Mouse (Mus musculus) mesoderm, embryonic 11.5 days (tissue): ENCODE data around the gene Polr2a.

Experiments
- DNase-seq: peaks from one replicate; pipeline ENCODE4 v3.0.0-alpha.2; 2012; ENCODE audit warnings: low read depth, low spot score

Gene Polr2a

GRCm38 (mm10) chr11:69758478-69758970 is at the start of gene Polr2a:
Polr2a (minus strand) TSS chr11:69758637.
- DNase-seq = peak; percentile 98

DNA sequence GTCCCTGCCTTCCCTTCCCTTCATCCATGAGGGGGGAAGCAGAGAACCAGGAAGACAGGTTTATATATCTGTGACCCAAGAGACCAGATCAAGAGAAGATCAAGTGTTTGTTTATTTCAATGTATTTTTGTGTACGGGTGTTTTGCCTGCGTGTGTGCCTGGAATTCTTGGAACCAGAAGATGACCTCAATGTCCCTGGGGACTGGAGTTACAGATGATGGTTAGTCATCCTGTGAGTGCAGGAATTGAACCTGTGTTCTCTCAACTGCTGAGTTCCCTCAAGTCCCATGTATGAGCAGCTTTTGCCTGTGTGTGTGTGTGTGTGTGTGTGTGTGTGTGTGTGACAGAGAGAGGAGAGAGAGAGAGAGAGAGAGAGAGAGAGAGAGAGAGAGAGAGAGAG is 49.2 kb upstream of the Polr2a start:
- no peak for DNase-seq

- no peak for DNase-seq
Measured at GRCm38 (mm10) chr11:69806378-69806777, 47.9 kb upstream of the Polr2a start.

GRCm38 (mm10) chr11:69804972-69805909 is 46.8 kb upstream of the Polr2a start, which contains the start of gene Tmem102:
Tmem102 (minus strand) TSS chr11:69805624.
- no peak for DNase-seq

DNA sequence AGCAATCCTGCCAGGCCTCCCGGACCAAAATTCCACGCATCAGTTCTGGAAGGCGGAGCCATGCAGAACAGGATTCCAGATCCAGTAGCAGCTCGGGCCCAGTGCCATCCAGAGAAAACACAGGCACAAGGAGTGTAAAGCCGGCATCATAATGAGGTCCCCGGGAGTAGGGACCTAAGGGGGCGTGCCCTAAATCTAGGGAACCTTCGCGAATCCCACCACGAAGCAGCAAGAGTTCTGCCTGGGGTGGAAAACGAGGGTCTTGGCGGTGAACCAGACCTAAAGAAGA is 46.2 kb upstream of the Polr2a start:
- no peak for DNase-seq

GRCm38 (mm10) chr11:69803786-69804651 is 45.6 kb upstream of the Polr2a start:
- DNase-seq = peak; percentile 74

GRCm38 (mm10) chr11:69803328-69803727 is 44.9 kb upstream of the Polr2a start:
- no peak for DNase-seq

DNA sequence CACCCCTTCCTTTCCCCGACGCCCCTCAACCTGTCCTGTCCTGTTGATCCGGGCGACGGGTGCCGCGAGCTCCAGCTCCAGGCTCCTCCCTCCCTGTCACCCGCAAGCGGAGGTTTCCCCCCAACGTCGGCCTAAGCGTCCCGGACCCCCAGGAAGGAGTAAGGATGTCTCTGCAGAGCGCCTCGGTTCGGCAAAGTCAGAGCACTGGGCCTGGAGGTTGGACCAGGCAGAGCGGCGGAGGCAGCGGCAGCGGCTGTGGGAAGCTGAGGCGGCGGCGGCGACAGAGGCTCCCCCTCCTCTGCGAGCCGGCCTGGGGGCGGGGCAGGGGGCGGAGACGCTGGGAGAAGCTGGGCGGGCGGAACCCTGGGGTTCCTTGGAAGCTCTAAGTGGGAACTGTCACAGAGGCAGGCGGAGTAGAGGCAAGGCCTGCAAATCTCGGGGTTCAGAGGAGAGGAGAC is 44.2 kb upstream of the Polr2a start:
- peak; percentile 41 for DNase-seq

GRCm38 (mm10) chr11:69801379-69801977 is 43.0 kb upstream of the Polr2a start, which contains the start of gene Fgf11:
Fgf11 (minus strand) TSS chr11:69801857.
- no peak for DNase-seq

DNA sequence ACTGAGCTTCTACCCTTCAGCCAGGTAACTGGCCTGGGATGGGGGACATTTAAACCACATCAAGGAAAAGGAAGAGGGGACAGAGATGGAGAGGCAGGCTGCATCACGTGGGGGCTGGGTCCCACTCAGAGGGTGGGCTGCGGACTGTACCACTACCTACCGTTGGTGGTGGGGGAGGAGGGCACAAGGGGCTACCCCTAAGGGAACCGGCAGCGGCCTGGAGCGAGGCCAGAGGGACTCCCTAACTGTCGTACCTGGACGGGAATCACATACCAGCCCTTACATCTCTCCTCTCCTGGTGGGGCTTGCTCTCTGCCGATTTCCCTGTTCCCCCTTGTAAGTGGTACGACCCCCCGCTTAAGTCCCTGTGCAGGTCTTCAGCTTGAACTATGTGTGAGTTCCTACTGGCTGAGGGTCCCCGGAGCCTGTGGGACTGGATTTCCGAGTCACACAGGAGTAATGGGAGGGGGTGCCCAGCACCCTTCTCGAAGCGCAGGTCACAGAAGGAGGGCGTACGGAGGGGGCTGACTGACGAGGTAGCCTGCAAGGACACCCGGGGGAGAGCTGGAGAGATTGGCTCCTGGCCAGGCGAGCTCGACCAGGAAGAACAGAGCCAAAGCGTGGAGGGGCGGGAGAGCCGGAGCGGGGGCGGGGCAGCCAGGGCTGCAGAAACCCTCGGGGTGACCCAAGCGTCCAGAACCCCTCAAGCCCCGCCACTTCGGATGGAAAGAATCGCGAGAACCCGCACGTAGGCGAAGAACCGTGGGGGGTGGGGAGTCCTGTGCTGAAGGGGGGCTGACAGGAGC is 42.2 kb upstream of the Polr2a start:
- peak; percentile 84 for DNase-seq

DNA sequence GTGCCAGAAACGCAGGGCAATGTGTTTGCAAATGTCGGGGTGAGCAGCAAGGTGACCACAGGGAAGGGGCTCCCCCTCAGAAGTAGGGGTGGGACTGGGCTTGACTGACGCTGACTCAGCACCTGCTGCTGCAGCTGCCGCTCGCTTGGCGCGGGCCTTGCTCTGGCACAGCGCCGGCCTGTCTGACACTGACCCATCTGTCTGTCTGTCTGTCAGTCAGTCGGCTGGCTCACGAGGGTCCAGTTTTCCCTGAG is 41.6 kb upstream of the Polr2a start:
- DNase-seq = no peak

GRCm38 (mm10) chr11:69799394-69800137 is 41.1 kb upstream of the Polr2a start:
- DNase-seq = peak; percentile 50

DNA sequence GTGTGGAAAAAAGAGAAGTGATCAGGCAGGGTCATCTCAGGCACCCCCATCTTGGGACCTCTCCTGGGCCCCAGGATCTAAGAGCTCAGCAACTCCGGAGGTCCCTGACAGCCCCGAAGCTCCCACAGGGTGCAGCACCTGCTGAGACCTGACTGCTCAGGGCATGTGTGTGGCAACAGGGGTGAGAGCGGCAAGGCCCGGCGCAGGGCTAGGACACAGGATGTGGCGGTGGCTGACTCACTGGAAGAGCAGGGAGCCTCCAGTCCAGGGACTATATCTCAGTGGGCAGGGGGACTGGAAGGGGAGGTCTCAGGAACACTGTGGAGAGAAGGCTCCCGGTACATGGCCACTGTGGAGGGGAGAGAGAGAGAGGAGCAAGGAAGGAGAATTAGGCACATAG is 39.5 kb upstream of the Polr2a start:
- no peak for DNase-seq

GRCm38 (mm10) chr11:69795983-69796435 is 37.6 kb upstream of the Polr2a start:
- no peak for DNase-seq

DNA sequence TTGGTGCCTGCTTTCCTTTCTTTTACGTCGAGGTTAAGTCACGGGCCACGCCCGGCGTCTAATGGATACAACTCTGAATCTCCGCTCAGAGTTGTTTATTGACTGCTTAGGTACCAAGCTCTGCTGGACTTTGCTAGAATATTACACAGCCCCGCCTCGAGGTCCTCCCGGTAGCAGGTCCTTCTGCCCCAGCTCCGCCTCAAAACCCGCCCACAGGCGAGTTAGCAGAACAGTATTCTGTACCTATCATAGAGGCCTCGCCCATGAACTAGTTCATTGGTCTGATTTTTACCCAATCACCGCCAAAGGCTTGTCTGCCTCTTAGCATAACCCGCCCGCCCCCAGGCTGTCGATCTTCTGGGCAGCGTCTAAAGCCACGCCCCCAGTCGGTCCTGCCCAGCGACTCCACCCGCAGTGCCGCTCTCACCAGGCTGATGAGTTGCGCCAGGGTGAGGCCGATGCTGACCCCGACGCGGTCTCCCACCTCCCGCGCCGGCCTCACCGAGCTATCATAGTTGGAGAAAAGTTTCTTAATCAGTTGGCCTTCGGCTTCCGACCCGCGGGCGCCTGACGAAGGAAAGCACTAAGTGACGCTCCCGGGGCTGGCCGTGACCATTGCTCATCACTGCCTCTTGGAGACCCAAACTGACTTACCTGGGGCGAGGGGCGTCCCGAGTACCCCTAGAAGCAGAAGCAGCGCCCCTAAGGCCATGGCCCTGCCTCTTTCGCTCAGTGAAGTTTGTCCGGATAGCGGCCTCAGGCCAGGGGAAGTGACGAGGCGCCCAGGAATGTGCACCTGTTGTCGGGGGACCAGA is 36.9 kb upstream of the Polr2a start, which contains the start of gene Chrnb1:
Gene Chrnb1, minus strand, starts transcription at position 776 of the 815 bp plus-strand sequence.
- peak; percentile 93 for DNase-seq

GRCm38 (mm10) chr11:69793429-69793828 is 35.0 kb upstream of the Polr2a start:
- no peak for DNase-seq

GRCm38 (mm10) chr11:69791420-69791819 is 33.0 kb upstream of the Polr2a start:
- DNase-seq = no peak

- no peak for DNase-seq
Measured at GRCm38 (mm10) chr11:69789431-69789830, 31.0 kb upstream of the Polr2a start.

DNA sequence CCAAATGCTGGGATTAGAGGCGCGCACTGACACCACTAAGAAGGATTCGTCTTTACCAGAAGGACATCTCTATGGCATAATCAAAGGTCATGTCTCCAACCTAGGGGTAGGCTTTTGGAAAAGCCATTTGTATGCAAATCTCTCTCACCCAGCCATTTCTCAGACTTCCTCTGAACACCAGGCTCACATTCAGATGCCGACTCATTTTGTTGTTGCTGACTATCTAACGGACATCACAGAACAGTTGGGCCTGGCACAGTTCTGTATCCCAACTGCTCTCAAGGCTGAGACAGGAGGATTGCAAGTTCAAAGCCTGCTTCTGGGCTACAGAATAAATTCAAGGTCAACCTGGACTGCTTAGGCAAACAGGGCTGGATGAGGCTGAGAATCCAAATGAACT is 28.9 kb upstream of the Polr2a start:
- no peak for DNase-seq
